Mouse (Mus musculus) midbrain, embryonic 13.5 days (tissue): ENCODE measurements around the gene Cplane1. TPM values are rescaled to one million over a fixed set of nuclear protein-coding genes. Genes with fewer than 3 reads are reported as not detected.

Experiments used
- ATAC-seq: fragments of 200-750 bp; cut with Nextera tagmentation; 2 replicates; pipeline ENCODE4 v1.8.0; 2017; ENCODE audit warnings: mild to moderate bottlenecking, moderate TSS enrichment, moderate library complexity
- H3K27ac ChIP-seq: fragments of 300-500 bp; sonication (generic); 2 replicates; pipeline ENCODE4 v1.5.1; 2015; ENCODE audit warnings: inconsistent platforms, mild to moderate bottlenecking, moderate library complexity
- H3K27me3 ChIP-seq: fragments of 300-500 bp; sonication (generic); 2 replicates; pipeline ENCODE4 v1.6.1; 2015; ENCODE audit warnings: mild to moderate bottlenecking, inconsistent platforms
- H3K36me3 ChIP-seq: fragments of 300-500 bp; sonication (generic); 2 replicates; pipeline ENCODE4 v1.6.1; 2015; ENCODE audit warnings: mild to moderate bottlenecking, inconsistent platforms
- H3K4me1 ChIP-seq: fragments of 300-500 bp; sonication (generic); replicated peaks from 2 replicates; pipeline ENCODE4 v1.6.1; 2015; ENCODE audit warnings: inconsistent platforms
- H3K4me2 ChIP-seq: fragments of 300-500 bp; sonication (generic); replicated peaks from 2 replicates; pipeline ENCODE4 v1.6.1; 2015; ENCODE audit warnings: moderate library complexity, mild to moderate bottlenecking, inconsistent platforms
- H3K4me3 ChIP-seq: fragments of 300-500 bp; sonication (generic); replicated peaks from 2 replicates; pipeline ENCODE4 v1.5.1; 2015; ENCODE audit warnings: mild to moderate bottlenecking, inconsistent platforms
- H3K9ac ChIP-seq: fragments of 300-500 bp; sonication (generic); replicated peaks from 2 replicates; pipeline ENCODE4 v1.6.1; 2015; ENCODE audit warnings: mild to moderate bottlenecking, inconsistent platforms
- H3K9me3 ChIP-seq: fragments of 300-500 bp; sonication (generic); 2 replicates; pipeline ENCODE4 v1.6.1; 2016; ENCODE audit warnings: mild to moderate bottlenecking, inconsistent platforms
- WGBS: fragments of 180-500 bp; shearing (Covaris S2); methylation state at CpG from one replicate; pipeline ENCODE4 v1.1.7; 2015; 5-methylcytosine and 5-hydroxymethylcytosine counted together
- polyA plus RNA-seq: library from polyadenylated mRNA; unstranded; fragments of >200 nt; fragmentation: Nextera tagmentation; extraction: Ambion mirVana; gene quantifications from 2 replicates; pipeline ENCODE4 v1.2.1, GENCODE M21; 2015

Gene Cplane1
- polyA plus RNA-seq, 1 experiment from 2014 or later: 20.5 TPM

- no peak overlapping the region for H3K27ac ChIP-seq
- no peak overlapping the region for H3K9ac ChIP-seq
- H3K4me2 ChIP-seq: no peak overlapping the region
- no peaks in the 10 kb centered on the region for H3K27me3 ChIP-seq
- no peaks in the 10 kb centered on the region for H3K4me1 ChIP-seq
- no peak for ATAC-seq
- 95% methylated on average over 1 of the region's 1 CpGs for WGBS
- peaks cover 64% of the 10 kb centered on the region for H3K36me3 ChIP-seq
- no peaks in the 10 kb centered on the region for H3K9me3 ChIP-seq
- H3K4me3 ChIP-seq: no peak overlapping the region
Measured at GRCm38 (mm10) chr15:8305474-8305873, 136.6 kb downstream of the Cplane1 start.

- no peak for ATAC-seq
- no peaks in the 10 kb centered on the region for H3K4me1 ChIP-seq
Measured at GRCm38 (mm10) chr15:8317381-8317780, 148.5 kb downstream of the Cplane1 start.

DNA sequence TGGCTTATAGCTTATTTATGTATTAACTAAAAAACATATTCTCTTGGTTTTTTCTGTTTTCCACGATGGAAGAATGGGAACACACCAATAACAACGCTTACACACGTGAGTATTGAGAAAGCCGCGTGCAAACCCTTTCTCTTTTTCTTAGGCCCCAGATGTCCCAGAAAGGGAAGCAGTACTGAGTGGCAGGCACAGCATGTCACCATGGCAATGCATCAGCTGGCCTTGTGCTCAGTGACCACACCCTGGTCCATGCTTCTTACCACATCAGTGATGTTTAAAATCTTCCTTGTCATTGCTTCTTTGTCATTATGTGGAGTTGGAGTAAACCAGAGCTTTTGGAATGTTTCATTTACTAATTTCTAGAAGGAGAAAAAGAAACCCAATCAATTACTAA is 150.3 kb downstream of the Cplane1 start:
- Histone ChIP-seq H3K27me3 (no peaks in the 10 kb centered on the region), H3K9me3 (no peaks in the 10 kb centered on the region), H3K4me2 (no peak overlapping the region), H3K9ac (no peak overlapping the region), H3K4me3 (no peak overlapping the region), H3K36me3 (peaks cover 47% of the 10 kb centered on the region), H3K4me1 (no peaks in the 10 kb centered on the region), H3K27ac (no peak overlapping the region)
- 96% methylated on average over 5 of the region's 5 CpGs for WGBS
- no peak for ATAC-seq

More at GRCm38 (mm10) chr15:8317381-8317780, 148.5 kb downstream of the Cplane1 start:
- H3K36me3 ChIP-seq: peaks cover 44% of the 10 kb centered on the region
- H3K4me3 ChIP-seq: no peak overlapping the region
- no peaks in the 10 kb centered on the region for H3K9me3 ChIP-seq
- no peak overlapping the region for H3K27ac ChIP-seq
- no peak overlapping the region for H3K4me2 ChIP-seq
- 93% methylated on average over 4 of the region's 4 CpGs for WGBS
- H3K9ac ChIP-seq: no peak overlapping the region
- H3K27me3 ChIP-seq: no peaks in the 10 kb centered on the region

Other genes with a start within 250 kb of the Cplane1 start
- gene Wdr70, start 69.9 kb upstream of the Cplane1 start, polyA plus RNA-seq: 72.6 and 75.5 TPM in 2 replicates
- gene Nup155, start 59.8 kb upstream of the Cplane1 start, polyA plus RNA-seq: 13.5 and 14.5 TPM in 2 replicates